ENCODE assay signal across 18 mouse cellular contexts in genomic region chr11:107587141-107587540, GRCm38 (mm10).
"Had no signal": no experiment of that assay in that cellular context is flagged by ENCODE, and none has a peak within 500 bp of the region (broad histone marks: within the 10 kb centered on the region; RNA-seq: fewer than 3 reads in every experiment).

No protein-coding gene starts in this region.

- H3K27me3 ChIP-seq: heart, embryonic 12.5 days; hindbrain, embryonic 12.5 days; intestine, embryonic 15.5 days; limb, embryonic 12.5 days; liver, embryonic 13.5 days; liver, embryonic 15.5 days had no signal

- H3K4me1 ChIP-seq: hindbrain, embryonic 10.5 days; hindbrain, embryonic 12.5 days; intestine, embryonic 15.5 days; liver, embryonic 15.5 days had no signal

- H3K4me3 ChIP-seq: heart, adult 2 months; heart, embryonic 12.5 days; hindbrain, embryonic 10.5 days; hindbrain, embryonic 12.5 days; intestine, embryonic 15.5 days; layer of hippocampus, adult 2 months; left cerebral cortex, adult 2 months; limb, embryonic 10.5 days; limb, embryonic 12.5 days; liver, embryonic 13.5 days; liver, embryonic 15.5 days had no signal

- DNase-seq: gastrocnemius, postnatal 25 days; heart, adult 2 months; heart, postnatal 14 days; heart, postnatal 4 days; kidney, postnatal 10 days; kidney, postnatal 4 days; liver; liver, embryonic 13.5 days had no signal

- H3K36me3 ChIP-seq: intestine, embryonic 15.5 days had no signal

- H3K27ac ChIP-seq: heart, adult 2 months; hindbrain, embryonic 10.5 days; hindbrain, embryonic 12.5 days; hindbrain, embryonic 14.5 days; intestine, embryonic 15.5 days; layer of hippocampus, adult 2 months; left cerebral cortex, adult 2 months; limb, embryonic 10.5 days; limb, embryonic 12.5 days; liver, embryonic 13.5 days; liver, embryonic 15.5 days had no signal
